Mouse (Mus musculus): ENCODE measurements around the gene Myh11.
"Not testable (repeated sequence)": the region's sequence is repeated elsewhere in the genome, so short reads cannot be mapped to it uniquely, and the experiment has no call there.

Myh11 gene

GRCm38 (mm10) chr16:14160941-14161340, 130.2 kb downstream of the Myh11 start:
- DNase-seq = no peak

- no peak for DNase-seq
Observed at GRCm38 (mm10) chr16:14159746-14160131, 131.4 kb downstream of the Myh11 start.

- peak; percentile 98 for DNase-seq
Observed at GRCm38 (mm10) chr16:14158936-14159745, 132.0 kb downstream of the Myh11 start.

GRCm38 (mm10) chr16:14158536-14158935, 132.6 kb downstream of the Myh11 start:
- DNase-seq = no peak

GRCm38 (mm10) chr16:14156312-14156711, 134.9 kb downstream of the Myh11 start:
- no peak for DNase-seq

- DNase-seq = not testable (repeated sequence)
Observed at GRCm38 (mm10) chr16:14155638-14156037, 135.5 kb downstream of the Myh11 start.

- DNase-seq = no peak
Observed at GRCm38 (mm10) chr16:14151718-14152117, 139.5 kb downstream of the Myh11 start.

- DNase-seq = no peak
Observed at GRCm38 (mm10) chr16:14147712-14148111, 143.5 kb downstream of the Myh11 start.
